Mouse (Mus musculus): ENCODE measurements around the gene Ankrd12.

Gene Ankrd12

GRCm38 (mm10) chr17:66076934-66077333 is at the start of gene Ankrd12:
Gene Ankrd12 (minus strand): TSS chr17:66077089.
- DNase-seq (ENCODE audit: low read depth) = peak; percentile 93

DNA sequence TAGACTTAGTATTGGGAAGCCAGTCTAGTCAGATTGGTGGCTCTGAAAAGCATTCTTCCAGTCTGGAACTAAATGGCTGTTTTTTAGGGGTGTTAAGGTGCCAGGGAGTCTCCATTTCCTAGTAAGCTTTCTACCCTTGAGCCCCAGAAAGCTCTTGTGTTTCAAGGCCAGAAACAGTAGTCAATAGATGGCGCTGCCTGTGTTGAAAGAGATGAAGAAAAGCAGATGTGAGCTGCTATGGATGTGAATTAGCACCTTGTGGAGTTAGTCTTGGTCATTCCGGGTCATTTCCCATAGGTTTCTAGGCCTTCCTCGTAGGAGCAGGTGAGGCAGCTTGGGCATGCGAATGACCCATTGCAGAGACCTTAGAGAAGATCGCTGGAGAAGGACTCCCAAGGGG is 48.3 kb upstream of the Ankrd12 start:
- peak; percentile 75 for DNase-seq (ENCODE audit: low read depth)

GRCm38 (mm10) chr17:66123816-66124610 is 47.1 kb upstream of the Ankrd12 start:
- peak; percentile 52 for DNase-seq (ENCODE audit: low read depth)

GRCm38 (mm10) chr17:66123066-66123815 is 46.4 kb upstream of the Ankrd12 start, which contains the start of gene Ddx11:
Gene Ddx11 (plus strand): TSS chr17:66123520.
- peak; percentile 93 for DNase-seq (ENCODE audit: low read depth)

DNA sequence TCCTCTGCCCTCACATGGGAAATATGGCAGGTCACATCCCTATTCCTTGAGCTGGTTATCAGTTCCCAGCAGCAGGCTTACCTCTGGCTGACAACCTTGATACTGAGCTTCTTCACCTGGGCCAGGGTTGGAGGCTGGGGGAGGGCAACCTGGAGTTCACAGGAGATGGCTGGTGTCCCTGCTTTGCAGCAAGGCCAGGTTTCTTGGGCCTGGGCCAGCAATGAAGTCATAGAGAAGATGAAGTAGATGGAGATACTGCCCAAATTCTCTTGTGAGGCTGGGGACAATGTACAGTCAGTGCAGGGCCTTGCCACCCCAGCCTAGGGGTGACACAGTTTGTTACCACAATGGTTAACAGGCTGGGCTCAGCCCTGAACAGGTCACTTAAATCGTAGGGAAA is 43.8 kb upstream of the Ankrd12 start:
- no peak for DNase-seq (ENCODE audit: low read depth)

DNA sequence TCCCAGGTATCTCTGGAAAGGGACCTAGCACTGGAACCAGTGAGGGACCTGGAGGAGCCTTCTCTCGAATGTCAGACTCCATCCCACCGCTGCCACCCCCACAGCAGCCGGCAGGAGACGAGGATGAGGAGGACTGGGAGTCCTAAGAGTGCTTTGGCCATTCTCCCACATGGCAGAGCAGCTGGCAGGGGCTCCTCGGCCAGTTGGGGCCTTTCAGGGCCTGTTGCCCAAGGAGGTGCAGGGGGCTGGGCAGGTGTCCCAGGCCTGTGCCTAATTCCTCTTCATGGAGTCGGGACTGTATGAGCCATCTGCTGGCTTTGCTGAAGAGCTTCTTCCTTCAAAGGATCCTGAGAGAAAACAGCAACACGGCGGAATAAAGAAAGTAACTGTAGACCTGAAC is 42.1 kb upstream of the Ankrd12 start:
- no peak for DNase-seq (ENCODE audit: low read depth)

- DNase-seq (ENCODE audit: low read depth) = no peak
Observed at GRCm38 (mm10) chr17:66112166-66112565, 35.3 kb upstream of the Ankrd12 start.

- peak; percentile 94 for DNase-seq (ENCODE audit: low read depth)
Observed at GRCm38 (mm10) chr17:66111402-66111959, 34.6 kb upstream of the Ankrd12 start, which contains the start of gene Washc1. Gene Washc1 (plus strand): TSS chr17:66111545.

DNA sequence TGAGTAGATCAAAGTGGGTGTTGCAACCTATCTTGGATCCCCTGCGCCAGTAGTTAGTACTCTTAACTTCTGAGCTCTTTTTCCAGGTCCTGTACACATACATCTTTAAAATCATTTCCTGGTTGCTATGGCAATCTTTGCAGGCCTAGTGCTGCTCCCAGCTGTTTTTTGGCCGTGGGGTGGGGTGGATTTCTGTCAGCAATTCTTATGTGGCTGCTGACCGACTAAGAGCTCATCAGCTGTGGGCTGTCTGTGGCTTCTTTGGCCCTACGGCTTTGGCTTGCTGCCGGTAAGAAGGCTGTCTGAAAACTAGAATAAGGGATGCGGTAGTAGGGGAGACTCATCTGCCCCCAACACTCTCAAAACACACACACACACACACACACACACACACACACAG is 33.9 kb upstream of the Ankrd12 start:
- peak; percentile 67 for DNase-seq (ENCODE audit: low read depth)

- DNase-seq (ENCODE audit: low read depth) = no peak
Observed at GRCm38 (mm10) chr17:66108198-66108597, 31.3 kb upstream of the Ankrd12 start.

- DNase-seq (ENCODE audit: low read depth) = no peak
Observed at GRCm38 (mm10) chr17:66107466-66107865, 30.6 kb upstream of the Ankrd12 start.

DNA sequence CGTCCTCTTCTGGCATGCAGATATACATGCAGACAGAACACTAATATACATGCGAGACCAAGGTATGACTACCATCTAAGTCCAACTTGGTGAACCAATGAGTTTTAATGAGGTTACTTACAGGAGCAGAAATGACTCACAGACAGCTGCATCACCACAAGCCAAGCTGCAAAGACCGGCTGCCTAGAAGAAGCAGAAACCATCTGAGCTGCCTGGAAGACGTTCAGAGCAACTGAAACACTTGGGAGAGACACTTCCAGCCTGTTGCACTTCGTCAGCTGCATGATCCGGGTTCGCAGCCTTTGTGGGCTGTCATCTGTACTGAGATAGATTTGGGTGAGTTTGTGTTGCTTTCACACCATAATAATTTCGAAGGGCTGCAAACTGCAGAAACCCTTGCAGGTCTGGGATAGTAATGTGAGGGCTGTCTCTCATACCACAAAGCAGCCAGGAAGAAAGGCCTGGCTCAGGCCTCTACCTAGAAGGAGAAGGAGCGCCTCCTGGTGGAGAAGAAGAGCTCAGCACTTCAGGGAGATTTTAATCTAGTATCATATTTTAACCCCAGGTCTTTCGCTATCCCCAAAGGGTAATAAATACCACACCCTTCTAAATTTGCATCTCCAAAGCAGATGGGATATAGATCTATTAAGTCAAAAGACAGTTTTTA is 29.8 kb upstream of the Ankrd12 start:
- peak; percentile 85 for DNase-seq (ENCODE audit: low read depth)

GRCm38 (mm10) chr17:66104076-66104475 is 27.2 kb upstream of the Ankrd12 start:
- DNase-seq (ENCODE audit: low read depth) = no peak

DNA sequence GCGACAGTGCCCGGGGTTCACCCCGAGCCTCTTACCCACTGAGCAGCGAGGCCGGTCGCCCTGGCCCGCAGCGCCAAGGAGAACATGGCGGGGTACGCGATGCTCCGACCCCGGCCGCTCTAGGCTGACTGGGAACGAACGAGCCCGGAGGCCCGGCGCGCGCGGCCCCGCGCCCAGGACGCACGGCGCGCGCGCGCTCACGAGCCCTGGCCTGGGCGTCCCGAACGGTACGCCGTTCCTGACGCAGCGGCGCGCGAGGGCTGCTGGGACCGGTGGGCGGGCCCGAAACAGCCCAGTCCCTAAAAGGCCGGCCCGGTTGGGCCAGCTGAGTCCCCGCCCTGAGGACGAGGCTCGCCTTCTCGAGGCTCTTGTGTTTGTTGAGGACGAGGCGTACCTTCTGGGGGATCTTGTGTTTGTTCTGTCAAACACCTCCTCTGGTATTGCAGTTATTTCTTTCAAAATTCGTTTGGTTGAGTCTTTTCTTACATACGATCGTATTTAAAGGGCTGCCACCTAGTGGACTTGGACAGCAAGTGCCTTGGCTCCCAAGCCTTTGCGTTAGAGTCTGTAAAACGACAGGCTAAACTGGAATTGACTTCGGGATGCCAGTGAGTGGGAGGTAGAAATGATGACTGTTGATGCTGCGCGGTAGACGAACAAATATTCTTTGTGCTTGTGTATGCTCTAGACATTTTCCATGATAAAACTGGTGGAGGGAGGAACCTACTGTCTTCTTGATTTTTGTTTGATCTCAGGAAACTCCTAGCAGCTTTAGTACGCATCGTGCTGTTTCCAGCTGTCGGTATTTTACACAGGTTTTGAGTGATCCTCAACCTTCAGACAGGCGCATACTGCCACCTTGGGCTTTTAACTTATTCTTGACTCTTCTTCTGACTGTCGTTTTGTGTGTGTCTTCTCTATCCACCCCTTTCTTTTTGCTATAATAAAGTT is 24.8 kb upstream of the Ankrd12 start, which contains the start of gene Ndufv2:
Ndufv2 (minus strand) TSS at position 180 of the 951 bp plus-strand sequence.
- peak; percentile 94 for DNase-seq (ENCODE audit: low read depth)

DNA sequence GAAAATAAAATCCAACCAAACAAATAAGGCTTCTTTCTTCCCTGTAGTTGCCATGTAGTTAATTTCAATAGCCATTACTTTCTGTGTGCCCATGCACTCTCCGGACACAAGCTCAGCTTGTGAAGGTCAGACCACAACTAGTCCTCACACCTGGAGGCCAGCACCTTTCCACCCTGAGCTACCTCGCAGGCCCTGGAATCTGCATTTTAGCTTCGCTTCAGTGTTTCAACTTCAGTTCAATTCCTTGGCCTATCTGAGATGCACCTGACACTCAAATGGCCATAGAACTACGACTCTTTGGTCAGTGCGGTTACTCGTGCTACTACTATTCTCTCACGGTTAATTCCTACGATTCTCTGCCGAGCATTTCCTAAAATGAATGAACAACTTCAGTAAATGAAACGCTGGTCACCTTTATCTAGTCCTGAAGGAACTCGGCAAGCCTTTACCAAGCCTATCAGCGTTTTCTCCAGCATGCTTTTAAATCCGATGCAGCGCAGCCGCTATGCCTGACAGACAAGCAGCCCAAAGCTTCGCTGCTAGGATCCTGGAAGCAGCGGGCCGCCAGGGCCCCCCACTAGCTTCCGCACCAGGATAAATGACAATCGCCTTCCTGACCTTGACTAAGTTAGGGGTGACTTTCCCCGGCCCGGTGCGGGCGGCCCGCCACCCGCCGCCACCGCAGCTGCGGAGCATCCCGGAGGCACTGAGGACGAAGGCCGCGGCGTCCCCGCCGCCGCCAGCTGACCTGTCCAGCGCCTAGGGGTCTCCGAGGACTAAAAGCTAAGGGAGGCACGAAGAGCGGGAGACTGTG is 23.9 kb upstream of the Ankrd12 start:
- DNase-seq (ENCODE audit: low read depth) = peak; percentile 41

GRCm38 (mm10) chr17:66092664-66093063 is 15.8 kb upstream of the Ankrd12 start:
- peak; percentile 17 for DNase-seq (ENCODE audit: low read depth)

DNA sequence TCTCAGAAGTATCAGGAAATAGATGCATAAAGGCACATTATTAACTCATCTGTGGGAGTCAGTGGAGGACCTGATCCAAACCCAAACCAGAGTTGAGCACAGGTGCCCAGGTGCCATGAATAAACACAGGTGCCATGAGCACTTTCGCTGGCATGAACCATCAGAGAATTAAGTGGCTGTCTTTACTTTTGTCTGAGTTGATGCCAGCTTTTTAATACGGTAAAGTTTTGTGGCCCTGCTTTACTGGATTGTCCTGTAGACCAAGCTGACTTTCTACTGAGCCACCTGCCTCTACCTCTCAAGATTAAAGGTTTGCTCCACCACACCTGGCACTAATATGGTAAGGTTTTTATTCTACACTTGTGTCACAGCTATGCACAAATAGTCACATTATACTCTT is 15.2 kb upstream of the Ankrd12 start:
- DNase-seq (ENCODE audit: low read depth) = no peak

DNA sequence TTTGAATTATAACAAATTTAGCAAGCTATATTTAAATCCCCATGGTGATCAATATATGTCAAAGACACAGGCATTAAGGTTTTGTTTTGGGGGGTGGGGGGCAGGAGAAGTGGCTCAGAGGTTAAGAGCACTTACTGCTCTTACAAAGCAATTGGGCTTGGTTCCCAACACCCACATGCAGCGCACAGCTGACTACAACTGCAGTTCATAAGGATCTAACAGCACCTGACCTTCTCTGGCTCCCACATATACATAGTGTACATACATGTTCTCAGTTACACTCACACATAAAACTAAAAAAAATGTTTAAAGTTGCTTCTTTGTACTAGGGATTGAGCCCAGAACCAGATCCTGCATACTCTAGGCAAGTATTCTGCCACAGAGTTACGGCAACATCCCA is 14.5 kb upstream of the Ankrd12 start:
- no peak for DNase-seq (ENCODE audit: low read depth)

- no peak for DNase-seq (ENCODE audit: low read depth)
Observed at GRCm38 (mm10) chr17:66090251-66090650, 13.4 kb upstream of the Ankrd12 start.

- no peak for DNase-seq (ENCODE audit: low read depth)
Observed at GRCm38 (mm10) chr17:66085038-66085437, 8.1 kb upstream of the Ankrd12 start.

Measured in 416B (cell line).